Mouse (Mus musculus) erythroblast, embryonic 14.5 days (primary cell): ENCODE measurements around the gene Dsn1.

Experiments used
- GATA1 ChIP-seq: IDR thresholded peaks from 2 replicates; pipeline ENCODE4 v1.6.1; 2012; ENCODE audit warnings: low read length, inconsistent platforms, mixed read lengths
- TAL1 ChIP-seq: IDR thresholded peaks from 3 replicates; pipeline ENCODE4 v1.6.1; 2012; ENCODE audit warnings: low read length, inconsistent platforms, mixed read lengths

DNA sequence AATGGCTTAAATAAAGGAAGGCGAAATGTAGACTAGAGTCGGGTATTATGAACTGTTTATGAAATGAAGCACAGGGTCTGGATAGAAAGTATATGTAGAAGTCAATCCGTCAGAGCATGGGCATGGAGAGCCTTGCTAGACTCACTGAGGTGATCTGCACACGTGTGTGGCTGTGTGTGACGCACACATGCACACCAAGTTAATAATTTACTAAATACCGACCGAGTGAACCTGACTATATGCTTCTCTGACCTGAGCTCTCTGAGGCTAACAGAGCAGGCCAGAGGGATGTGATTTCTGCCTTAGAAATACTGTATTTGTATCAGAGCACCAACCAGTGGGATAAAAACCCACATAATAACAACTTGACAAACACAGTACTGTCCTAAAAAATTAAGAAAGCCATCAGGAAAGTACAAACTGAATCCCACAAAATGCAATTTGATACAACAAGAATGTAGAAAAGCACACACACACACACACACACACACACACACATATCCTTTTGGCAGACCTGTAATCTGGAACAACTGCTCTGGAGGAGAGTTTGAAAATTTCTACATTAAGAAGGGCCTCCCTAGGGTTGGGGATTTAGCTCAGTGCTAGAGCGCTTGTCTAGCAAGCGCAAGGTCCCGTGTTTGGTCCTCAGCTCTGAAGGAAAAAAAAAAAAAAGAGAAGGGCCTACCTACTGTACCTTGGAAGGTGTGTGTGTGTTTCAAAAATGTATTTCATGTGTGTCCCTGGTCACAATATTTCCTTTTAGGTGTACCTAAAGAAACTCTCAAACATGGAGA is 55.5 kb downstream of the Dsn1 start:
- TF ChIP-seq GATA1 (no peak), TAL1 (no peak)
